Mouse (Mus musculus) myocyte (in vitro differentiated cells): ENCODE results near the gene Olfr784. TPM values are rescaled to one million over a fixed set of nuclear protein-coding genes. Genes with fewer than 3 reads are reported as not detected.
"Not testable (repeated sequence)": the region's sequence is repeated elsewhere in the genome, so short reads cannot be mapped to it uniquely, and the experiment has no call there.

ENCODE experiments used
- H3K27me3 ChIP-seq: one replicate; pipeline ENCODE4 v1.6.1; 2011; ENCODE audit not compliant: control insufficient read depth, insufficient read depth, insufficient read length
- H3K36me3 ChIP-seq: one replicate; pipeline ENCODE4 v1.6.1; 2011; ENCODE audit not compliant: control insufficient read depth, insufficient read depth
- H3K4me2 ChIP-seq: one replicate; pipeline ENCODE4 v1.6.1; 2011; ENCODE audit warnings: low read depth, control low read depth
- H3K4me3 ChIP-seq: one replicate; pipeline ENCODE4 v1.5.1; 2011; ENCODE audit warnings: mild to moderate bottlenecking, control low read depth, moderate library complexity
- H3K79me2 ChIP-seq: one replicate; pipeline ENCODE4 v1.6.1; 2011; ENCODE audit not compliant: control insufficient read depth, insufficient read depth
- H3ac ChIP-seq: one replicate; pipeline ENCODE4 v1.6.1; 2011; ENCODE audit not compliant: control insufficient read depth, insufficient read length
- CEBPB ChIP-seq: IDR thresholded peaks from 2 replicates; pipeline ENCODE4 v1.6.1; 2011; ENCODE audit warnings: mild to moderate bottlenecking, moderate library complexity; ENCODE audit not compliant: poor library complexity, insufficient read depth, severe bottlenecking
- E2F4 ChIP-seq: IDR thresholded peaks from one replicate; pipeline ENCODE4 v1.6.1; 2011; ENCODE audit warnings: mild to moderate bottlenecking, control low read depth, moderate library complexity; ENCODE audit not compliant: insufficient read depth
- MAX ChIP-seq: IDR thresholded peaks from one replicate; pipeline ENCODE4 v1.6.1; 2011; ENCODE audit warnings: low read depth, mild to moderate bottlenecking, control low read depth
- MYOD1 ChIP-seq, 3 experiments: IDR thresholded peaks; one replicate each; pipeline ENCODE4 v1.6.1; 2011; ENCODE audit warnings: control low read depth in 2 of 3, low read depth in 2 of 3, mild to moderate bottlenecking in 2 of 3, moderate library complexity in 1 of 3; ENCODE audit not compliant: insufficient read length in 2 of 3, control insufficient read depth in 1 of 3
- MYOG ChIP-seq, 3 experiments: IDR thresholded peaks; one replicate each; pipeline ENCODE4 v1.6.1; 2011; ENCODE audit warnings: control low read depth in 2 of 3, low read depth in 2 of 3, mild to moderate bottlenecking in 2 of 3; ENCODE audit not compliant: insufficient read length in 2 of 3, control insufficient read depth in 1 of 3, insufficient read depth in 1 of 3
- POLR2A ChIP-seq: IDR thresholded peaks from one replicate; pipeline ENCODE4 v1.6.1; 2011; ENCODE audit warnings: low read depth, mild to moderate bottlenecking, control low read depth, moderate library complexity; ENCODE audit not compliant: insufficient read length
- POLR2AphosphoS2 ChIP-seq: IDR thresholded peaks from one replicate; pipeline ENCODE4 v1.6.1; 2011; ENCODE audit warnings: low read depth, control low read depth; ENCODE audit not compliant: insufficient read length
- REST ChIP-seq: IDR thresholded peaks from one replicate; pipeline ENCODE4 v1.6.1; 2011; ENCODE audit warnings: mild to moderate bottlenecking, control low read depth, moderate library complexity; ENCODE audit not compliant: insufficient read depth, insufficient read length
- SRF ChIP-seq: IDR thresholded peaks from one replicate; pipeline ENCODE4 v1.6.1; 2011; ENCODE audit warnings: low read depth; ENCODE audit not compliant: control insufficient read depth, insufficient read length
- TCF12 ChIP-seq: IDR thresholded peaks from one replicate; pipeline ENCODE4 v1.6.1; 2011; ENCODE audit warnings: mild to moderate bottlenecking, control low read depth; ENCODE audit not compliant: poor library complexity, insufficient read depth, severe bottlenecking
- TCF3 ChIP-seq: IDR thresholded peaks from one replicate; pipeline ENCODE4 v1.6.1; 2011; ENCODE audit warnings: low read depth, control low read depth; ENCODE audit not compliant: insufficient read length
- USF1 ChIP-seq: IDR thresholded peaks from one replicate; pipeline ENCODE4 v1.6.1; 2011; ENCODE audit warnings: low read depth, mild to moderate bottlenecking, control low read depth, moderate library complexity
- polyA plus RNA-seq: library from polyadenylated mRNA; unstranded; fragments of >200 nt; fragmentation: generic; extraction: Trizol; gene quantifications from one replicate; pipeline ENCODE4 v1.2.1, GENCODE M21; 2012; ENCODE audit warnings: missing spikeins

The Olfr784 gene
- polyA plus RNA-seq = 0.02 TPM

DNA sequence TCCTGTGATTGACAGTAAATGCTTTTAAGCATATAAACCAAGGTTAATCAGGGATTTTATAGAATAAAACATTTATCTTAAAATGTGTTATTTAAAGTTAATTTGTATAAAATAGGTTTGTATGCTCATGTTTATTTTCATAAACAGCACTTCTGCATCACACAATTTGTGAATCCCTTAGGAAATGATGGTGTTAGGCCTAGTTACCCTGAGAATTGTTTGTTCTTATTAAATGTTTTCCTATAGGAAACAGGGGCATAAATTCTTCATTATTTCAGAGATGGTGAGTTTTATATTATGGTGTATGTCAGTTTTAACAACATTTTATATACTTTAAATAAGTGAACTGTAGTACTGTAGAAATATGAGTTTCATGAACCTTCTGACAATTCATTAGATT, at the start of gene Olfr784:
Gene Olfr784 (plus strand): TSS at position 301 of the 400 bp plus-strand sequence.
- Histone ChIP-seq H3K79me2 (no peaks in the 10 kb centered on the region), H3K4me2 (no peak within 1 kb of the TSS), H3ac (no peak within 1 kb of the TSS), H3K4me3 (no peak within 1 kb of the TSS), H3K36me3 (no peaks in the 10 kb centered on the region), H3K27me3 (no peaks in the 10 kb centered on the region)
- TF ChIP-seq TCF3 (no peak), TCF12 (no peak), POLR2A (no peak), POLR2AphosphoS2 (no peak), MAX (no peak), SRF (no peak), E2F4 (no peak), REST (no peak), MYOG (IDR thresholded peaks at IDR 0.05; ENCODE audit: control insufficient read depth in 1 of 3, insufficient read depth in 1 of 3, insufficient read length in 2 of 3, low read depth in 2 of 3) (no peak), MYOD1 (IDR thresholded peaks at IDR 0.05; ENCODE audit: control insufficient read depth in 1 of 3, insufficient read length in 2 of 3, low read depth in 2 of 3) (no peak), CEBPB (no peak), USF1 (no peak)

DNA sequence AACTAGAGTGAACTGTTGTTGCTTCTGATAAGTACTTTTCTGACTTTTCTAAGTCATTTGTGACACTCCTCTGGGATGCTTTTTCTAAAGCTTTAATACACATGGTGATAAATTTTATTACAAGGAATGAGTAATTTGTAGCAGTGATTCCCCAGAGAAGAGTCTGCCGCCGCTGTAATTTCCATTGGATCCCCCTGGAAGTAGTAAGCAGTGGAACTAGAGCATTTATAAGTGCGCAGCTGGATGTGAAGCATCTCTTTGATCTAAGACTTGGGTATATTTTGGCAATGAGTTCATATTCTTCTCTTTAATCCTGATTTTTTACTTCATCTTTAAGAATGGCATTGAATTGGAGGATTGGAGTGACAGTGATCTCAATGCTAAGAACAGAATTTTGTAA, 35.3 kb upstream of the Olfr784 start, which contains the start of gene Olfr782:
Gene Olfr782 (plus strand): TSS at position 301 of the 400 bp plus-strand sequence.
- H3K4me3 ChIP-seq = no peak within 1 kb of the TSS
- H3K79me2 ChIP-seq = no peaks in the 10 kb centered on the region
- no peak within 1 kb of the TSS for H3ac ChIP-seq
- H3K27me3 ChIP-seq = no peaks in the 10 kb centered on the region
- H3K4me2 ChIP-seq = no peak within 1 kb of the TSS
- TF ChIP-seq E2F4 (no peak), REST (no peak), TCF12 (no peak), MYOD1 (IDR thresholded peaks at IDR 0.05; ENCODE audit: control insufficient read depth in 1 of 3, insufficient read length in 2 of 3, low read depth in 2 of 3) (no peak), MAX (no peak), POLR2AphosphoS2 (no peak), TCF3 (no peak), USF1 (no peak), CEBPB (no peak), POLR2A (no peak)
- no peaks in the 10 kb centered on the region for H3K36me3 ChIP-seq

DNA sequence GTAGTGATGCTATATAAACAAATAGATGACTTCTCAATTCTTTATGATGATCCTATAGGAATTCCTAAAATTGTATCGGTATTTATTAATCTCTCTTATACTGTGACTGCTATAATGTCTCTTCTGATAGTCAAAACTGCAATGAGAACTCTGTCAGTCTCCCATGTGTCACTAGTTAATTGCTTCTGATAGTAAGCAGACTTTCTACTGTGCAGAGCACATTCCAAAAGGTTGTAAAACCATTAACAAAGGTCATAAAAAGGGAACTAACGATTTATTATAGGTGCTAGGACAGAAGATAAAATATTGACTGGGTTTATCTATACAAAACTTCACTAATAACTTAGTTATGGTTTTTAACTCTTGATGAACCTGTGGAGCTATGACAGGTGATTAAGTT, 31.4 kb upstream of the Olfr784 start:
- not testable (repeated sequence) for H3K4me2 ChIP-seq, H3ac ChIP-seq, H3K4me3 ChIP-seq, H3K27me3 ChIP-seq, H3K79me2 ChIP-seq, H3K36me3 ChIP-seq

DNA sequence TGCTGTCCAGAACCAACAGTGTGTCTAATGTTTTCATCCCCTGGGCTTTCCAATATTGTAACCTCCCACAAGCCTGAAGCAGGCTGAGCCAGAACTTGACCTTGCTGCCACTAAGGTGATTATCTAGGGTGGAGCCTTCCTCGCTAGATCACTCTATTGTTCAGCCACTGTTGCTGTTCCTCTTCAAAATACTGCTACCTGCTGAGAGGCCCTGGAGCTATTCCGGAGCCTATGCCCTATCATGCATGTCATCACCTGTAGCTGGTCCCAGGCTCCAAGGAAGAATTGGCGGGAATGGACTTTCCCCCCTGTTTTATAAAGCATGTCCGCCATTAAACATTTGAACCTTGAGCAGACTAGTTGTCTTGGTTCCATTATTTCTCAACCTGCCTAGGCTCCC, 27.4 kb upstream of the Olfr784 start:
- H3K36me3 ChIP-seq, H3K27me3 ChIP-seq, H3K79me2 ChIP-seq, H3K4me3 ChIP-seq, H3ac ChIP-seq: not testable (repeated sequence)
- peak overlapping the region; percentile 44 for H3K4me2 ChIP-seq

DNA sequence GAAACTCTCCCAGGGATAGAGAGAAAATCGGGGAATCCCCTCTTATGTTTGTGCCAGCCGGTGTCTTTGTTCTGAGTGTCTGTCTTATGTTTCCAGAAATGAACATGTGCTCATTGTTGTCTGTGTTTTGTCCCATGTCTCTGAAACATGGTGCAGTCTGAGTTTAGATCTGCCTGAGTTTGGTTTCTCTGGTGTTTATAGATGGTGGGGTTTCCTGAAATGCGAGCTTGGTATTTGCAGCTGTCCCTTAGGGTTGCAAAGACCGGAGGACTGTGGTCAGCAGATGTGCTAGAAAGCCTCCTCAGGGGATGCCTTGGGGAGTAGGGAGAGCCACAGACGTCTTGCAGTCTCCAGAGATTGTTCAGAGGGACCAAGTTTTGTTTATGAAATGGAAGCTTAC, 26.6 kb upstream of the Olfr784 start:
- H3K4me2 ChIP-seq = peak overlapping the region; percentile 44
- TF ChIP-seq MAX (no peak), USF1 (no peak), SRF (no peak), REST (no peak), POLR2A (no peak), POLR2AphosphoS2 (no peak), CEBPB (no peak), MYOD1 (IDR thresholded peaks at IDR 0.05; ENCODE audit: control insufficient read depth in 1 of 3, insufficient read length in 2 of 3, low read depth in 2 of 3) (peak in 2 of 3 experiments; percentile 40 to 50), TCF3 (no peak), MYOG (IDR thresholded peaks at IDR 0.05; ENCODE audit: control insufficient read depth in 1 of 3, insufficient read depth in 1 of 3, insufficient read length in 2 of 3, low read depth in 2 of 3) (peak in 1 of 3 experiments; percentile 45), E2F4 (no peak), TCF12 (peak; percentile 38)
- no peaks in the 10 kb centered on the region for H3K79me2 ChIP-seq
- H3K36me3 ChIP-seq = no peaks in the 10 kb centered on the region
- H3ac ChIP-seq = no peak overlapping the region
- no peaks in the 10 kb centered on the region for H3K27me3 ChIP-seq
- H3K4me3 ChIP-seq = no peak overlapping the region

DNA sequence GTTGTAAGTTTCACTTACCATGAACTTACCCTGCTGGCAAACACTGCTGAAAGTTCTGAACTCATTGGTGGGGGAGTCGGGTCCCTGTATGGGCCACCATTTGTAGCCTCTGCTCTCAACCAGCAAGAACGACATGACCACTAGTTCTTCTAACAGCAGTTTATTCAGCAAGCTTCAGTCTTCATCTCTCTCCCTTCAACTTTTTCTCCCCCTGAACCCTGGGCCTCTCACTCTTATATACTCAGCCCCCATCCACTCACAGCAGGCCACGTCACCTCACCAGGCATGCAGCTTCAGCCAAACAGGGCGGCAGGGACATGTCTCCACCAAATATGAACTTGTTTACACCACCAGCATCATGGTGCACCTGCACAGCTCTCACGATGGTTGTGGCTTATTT, 9.8 kb upstream of the Olfr784 start:
- H3K4me2 ChIP-seq = peak overlapping the region; percentile 61
- H3K4me3 ChIP-seq = peak overlapping the region; percentile 18
- not testable (repeated sequence) for H3K27me3 ChIP-seq, H3K36me3 ChIP-seq, H3K79me2 ChIP-seq, H3ac ChIP-seq
